Mouse (Mus musculus): ENCODE data around the gene March11.

March11 gene

DNA sequence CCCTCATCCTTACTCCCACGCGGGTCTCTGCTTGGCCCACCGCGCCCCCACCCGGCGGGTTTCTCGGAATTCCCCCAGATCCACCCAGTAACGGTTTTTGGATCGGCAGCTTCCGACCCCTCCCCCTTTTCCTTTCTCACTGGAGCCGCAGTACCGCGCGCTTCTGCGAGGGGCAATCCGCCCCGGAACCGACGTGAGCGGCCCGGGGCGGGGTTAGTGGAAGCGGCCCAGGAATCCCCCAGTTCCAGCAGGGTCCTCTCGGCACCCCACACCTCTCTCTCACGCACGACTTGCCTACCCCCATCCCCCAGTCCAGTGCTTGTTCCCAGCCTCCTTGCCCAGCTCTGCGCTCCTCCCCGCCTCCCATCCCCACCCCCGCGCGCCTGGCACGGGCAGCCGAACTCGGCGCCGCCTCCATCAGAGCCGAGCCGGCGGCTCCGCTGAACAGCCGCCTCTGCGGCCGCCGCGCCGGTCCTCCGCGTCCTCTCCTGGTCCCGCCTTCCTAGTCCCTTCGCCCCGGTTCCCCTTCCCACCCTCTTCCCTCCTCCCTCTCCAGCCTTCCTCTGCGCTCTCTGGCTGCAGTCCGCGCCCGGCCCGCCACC lies at the start of gene March11:
Gene March11 (plus strand): TSS at position 420 of the 602 bp plus-strand sequence.
- DNase-seq (ENCODE audit: extremely low read depth, low read depth, low spot score): no peak

DNA sequence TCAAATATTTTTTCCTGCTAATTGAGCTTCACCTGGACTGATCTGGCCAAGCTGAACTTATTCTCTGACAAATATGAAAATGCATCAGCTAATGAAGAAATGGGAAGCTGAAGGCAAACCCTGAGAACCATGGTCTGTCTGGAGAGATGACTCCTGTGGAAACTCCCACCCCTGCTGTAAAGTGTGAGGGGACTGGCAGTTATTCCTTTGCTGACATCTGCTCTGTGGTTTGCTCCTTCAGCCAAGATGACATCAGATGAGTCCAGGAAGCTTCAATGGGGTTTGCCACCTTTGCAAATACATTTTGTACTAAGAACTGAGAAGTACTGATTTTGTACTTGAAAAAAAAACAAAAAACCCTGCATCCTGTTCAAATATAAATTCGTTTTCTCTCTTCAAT lies 46.5 kb upstream of the March11 start:
- no peak for DNase-seq (ENCODE audit: extremely low read depth, low read depth, low spot score)

DNA sequence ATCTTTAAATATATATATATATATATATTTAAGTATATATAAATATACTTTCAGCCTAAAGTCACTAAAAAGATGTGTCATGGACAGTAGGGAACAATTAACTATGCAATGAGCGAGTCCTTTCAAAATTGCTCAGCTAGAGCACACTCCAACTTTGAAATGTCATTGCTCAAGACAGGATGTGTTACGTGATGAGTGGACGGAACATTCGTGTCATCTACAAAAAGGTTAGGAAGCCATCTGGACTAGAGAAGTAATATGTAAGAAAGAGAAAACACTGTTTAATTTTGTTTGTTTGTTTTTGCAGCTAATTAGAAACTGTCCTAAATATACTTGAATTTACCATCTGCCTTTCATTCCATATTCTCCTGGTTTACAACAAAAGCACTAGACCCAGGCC lies 39.3 kb upstream of the March11 start:
- no peak for DNase-seq (ENCODE audit: extremely low read depth, low read depth, low spot score)

DNA sequence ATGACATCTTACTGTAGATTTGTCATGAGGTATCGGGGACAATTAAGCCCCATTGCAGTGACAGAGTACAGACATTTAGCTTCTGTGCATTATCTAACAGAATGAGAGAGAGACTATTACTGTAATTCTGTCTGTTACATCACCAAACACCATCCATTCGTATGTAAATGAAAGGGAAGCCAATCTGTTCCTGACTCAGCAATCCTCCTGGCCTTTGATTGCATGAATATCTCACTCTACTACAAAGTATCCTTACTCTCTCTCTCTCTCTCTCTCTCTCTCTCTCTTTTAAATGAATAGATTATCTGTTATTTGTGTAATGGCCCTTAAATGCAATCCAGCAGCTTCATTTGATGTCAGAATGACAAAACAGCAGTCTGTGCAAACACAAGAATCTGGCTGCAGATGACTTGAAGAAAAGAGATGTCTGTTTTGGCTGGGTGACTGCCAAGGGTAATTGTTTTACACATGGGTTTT lies 32.8 kb upstream of the March11 start:
- no peak for DNase-seq (ENCODE audit: extremely low read depth, low read depth, low spot score)

DNA sequence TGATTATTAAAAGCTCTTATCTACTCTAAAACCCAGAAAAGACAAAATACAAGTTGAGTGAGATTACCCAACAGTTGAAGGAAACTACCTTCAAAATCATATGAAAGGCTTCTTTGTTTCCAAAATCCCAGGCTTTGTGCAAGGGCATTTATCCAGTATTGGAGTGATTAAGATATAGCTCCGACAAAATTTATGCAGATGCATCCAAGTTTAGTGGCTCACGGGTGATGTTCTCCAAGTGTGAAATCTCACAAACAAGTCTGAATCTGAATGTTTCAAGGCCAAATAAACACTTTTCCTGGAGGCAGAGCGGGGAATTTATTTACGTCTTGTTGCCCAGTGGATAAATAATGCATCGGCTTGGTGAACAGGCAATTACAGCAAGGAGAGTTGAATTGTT lies 32.2 kb upstream of the March11 start:
- no peak for DNase-seq (ENCODE audit: extremely low read depth, low read depth, low spot score)

DNA sequence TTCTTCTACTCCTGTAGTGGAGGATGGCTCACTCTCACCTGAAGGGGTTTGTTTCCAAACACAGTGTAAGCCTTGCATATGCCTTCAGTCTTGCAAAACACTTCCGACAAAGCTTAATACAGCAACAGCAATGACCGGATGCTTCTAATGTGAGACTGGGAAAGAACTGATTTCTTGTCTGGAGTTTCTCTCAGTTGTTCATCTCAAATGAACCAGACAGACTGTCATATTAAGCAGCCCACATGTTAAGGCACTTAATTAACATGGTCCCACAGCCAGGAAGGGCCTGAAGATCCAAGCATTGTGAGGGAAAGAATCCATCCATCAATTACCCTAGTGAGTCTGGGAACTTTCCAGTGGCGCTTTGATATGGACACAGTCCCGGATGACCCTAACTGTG lies 17.0 kb upstream of the March11 start:
- no peak for DNase-seq (ENCODE audit: extremely low read depth, low read depth, low spot score)

DNA sequence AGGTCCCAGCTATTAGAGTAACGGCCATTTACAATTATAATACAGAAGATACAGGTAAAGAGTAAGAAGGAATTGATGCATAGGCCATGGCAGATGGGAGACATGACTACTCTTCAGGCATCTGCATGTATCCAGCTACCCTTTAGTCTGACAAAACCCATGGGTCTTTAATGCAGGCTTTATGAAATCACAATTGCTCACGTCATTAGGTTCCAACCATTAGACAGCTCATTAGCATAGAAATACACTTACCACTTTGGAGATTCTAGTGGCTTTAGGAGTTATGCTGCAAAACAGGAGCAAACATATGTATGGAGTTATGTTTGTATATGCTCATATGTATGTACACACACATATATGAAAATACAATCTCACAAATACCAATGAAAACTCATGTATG lies 16.0 kb upstream of the March11 start:
- no peak for DNase-seq (ENCODE audit: extremely low read depth, low read depth, low spot score)

DNA sequence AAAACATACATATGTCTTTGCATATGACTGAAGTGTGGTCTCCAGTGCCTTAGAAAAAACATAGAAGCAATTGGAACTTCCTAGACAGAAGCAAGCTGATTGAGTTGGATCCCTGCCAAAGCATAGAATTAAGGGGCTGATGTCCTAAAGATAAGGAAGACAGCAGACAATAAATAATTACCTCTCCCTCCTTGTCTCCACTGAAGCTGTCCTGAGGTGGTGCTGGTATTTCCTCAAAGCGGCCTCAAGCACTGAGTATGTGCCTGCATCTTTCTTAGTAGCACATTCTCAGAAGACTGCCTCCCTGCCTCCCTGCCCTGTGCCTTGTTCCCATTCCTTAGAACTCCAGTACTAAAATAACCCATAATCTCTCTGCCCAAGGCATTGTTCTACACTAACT lies 15.6 kb upstream of the March11 start:
- no peak for DNase-seq (ENCODE audit: extremely low read depth, low read depth, low spot score)

DNA sequence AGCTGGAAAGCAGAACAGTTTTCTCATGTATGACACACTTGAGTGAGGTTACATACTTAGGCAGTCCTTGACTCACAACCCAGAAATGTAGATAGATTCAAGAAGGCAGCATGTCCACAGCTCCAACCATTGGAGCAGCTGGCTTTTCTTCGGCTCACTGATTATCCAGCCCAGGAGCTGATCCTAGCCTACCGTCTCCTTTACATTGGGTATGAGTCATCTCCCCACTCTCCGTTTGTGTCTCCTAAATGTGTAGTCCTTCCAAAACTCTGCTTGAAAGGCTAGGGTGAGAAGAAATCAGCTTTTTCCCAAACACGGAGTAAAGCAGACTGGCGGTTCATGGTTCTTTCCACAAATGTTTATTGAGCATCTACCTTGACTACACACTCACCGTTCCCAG lies 10.2 kb upstream of the March11 start:
- no peak for DNase-seq (ENCODE audit: extremely low read depth, low read depth, low spot score)

DNA sequence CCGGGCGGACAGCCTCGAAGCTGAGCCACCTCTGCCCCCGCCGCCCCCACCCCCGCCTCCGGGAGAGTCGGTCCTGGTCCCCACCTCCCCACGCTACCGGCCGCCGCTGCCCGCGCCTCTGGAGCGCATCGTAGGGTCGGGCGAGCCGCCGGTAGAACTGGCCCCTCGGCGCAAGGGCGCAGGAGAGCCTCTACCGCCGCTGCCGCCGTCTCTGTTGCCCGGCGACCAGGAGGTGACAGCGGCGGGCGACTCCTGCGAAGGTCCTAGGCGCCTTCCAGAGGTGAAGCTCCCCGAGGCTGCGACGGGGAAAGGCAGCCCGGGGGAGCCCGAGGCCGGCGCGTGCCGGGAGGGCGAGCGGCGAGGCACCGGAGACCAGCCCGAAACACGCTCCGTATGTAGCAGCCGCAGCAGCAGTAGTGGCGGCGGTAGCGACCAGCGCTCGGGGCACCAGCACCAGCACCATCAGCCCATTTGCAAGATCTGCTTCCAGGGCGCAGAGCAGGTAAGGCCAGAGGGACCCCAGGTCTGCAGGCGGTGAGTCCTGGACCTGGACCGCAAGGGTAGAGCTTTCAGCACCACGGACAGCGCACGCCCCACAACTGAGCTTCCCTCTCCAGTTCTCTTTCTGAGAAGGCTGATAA lies 563 bp downstream of the March11 start:
- no peak for DNase-seq (ENCODE audit: extremely low read depth, low read depth, low spot score)

DNA sequence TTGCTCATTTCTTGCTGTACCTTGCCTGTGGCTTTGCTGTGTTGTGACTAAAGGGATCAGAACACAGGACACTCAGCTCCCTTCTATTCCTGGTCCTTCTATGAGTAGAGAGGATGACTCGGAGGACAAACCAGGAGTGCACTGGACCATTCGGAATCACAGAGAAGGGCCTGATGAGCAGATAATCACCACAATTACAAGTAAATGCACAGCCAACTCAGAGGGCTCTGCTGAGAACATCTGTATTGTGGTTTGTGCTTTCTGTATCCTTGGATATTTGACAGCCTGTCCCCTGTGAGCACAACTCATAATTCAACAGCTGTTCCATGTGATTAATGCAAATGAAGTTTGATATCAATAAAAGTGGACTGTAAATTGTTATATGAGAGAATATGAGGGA lies 11.0 kb downstream of the March11 start:
- DNase-seq (ENCODE audit: extremely low read depth, low read depth, low spot score): no peak

DNA sequence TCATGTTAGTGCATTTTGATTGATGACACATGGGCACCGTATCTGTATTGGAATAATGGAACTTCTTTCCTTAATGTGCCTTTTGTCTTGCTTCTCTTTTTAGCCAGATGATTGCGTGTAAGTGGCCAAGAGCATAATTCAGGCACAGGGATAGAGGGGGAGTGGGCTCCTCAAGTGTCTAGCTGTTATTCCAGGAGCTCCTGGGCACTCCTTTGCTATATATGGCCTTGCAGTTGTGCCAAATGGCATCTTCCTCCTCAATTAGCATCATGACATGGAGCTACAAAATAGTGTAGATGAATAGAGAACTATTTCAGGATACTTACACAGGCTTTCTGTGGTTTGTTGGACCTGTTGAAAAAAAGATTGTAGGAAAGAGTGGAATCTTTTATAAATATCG lies 11.6 kb downstream of the March11 start:
- DNase-seq (ENCODE audit: extremely low read depth, low read depth, low spot score): no peak

DNA sequence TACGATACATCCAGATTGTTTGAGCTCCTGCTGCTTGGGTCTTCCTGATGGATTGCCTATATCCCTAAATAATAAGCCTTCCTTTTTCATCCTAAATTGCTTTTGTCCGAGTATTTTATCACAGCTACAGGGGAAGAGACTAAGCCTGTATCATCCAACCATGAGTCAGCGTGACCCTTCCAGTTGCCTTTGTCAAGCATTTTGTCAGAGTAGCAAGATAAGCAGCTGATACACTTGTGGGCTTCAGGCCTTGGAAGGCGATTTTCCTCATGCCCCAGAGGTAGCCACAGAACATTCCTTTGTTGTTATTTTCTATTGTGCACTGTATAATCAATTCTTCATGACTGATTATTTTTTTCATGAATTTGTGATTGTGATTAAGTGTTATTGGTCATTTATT lies 14.0 kb downstream of the March11 start:
- DNase-seq (ENCODE audit: extremely low read depth, low read depth, low spot score): no peak

DNA sequence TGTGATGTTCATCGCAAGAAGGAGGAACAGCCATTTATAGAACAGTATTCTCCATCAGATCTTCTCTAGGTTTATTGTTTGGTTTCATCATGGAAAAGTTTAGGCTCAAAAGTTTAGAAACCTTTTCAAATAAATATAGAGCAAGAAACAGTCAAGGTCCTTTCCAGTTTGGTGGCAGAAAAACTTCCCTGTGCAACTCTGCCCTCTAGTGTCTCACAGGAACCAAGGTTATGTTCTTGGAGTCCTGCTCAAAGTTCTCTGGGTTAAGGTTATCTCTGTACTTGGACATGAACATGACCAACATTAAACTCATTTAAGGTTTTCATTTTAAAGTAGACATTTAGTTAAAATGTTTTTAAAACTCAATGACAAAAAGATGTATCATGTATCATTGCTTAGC lies 18.3 kb downstream of the March11 start:
- DNase-seq (ENCODE audit: extremely low read depth, low read depth, low spot score): no peak

DNA sequence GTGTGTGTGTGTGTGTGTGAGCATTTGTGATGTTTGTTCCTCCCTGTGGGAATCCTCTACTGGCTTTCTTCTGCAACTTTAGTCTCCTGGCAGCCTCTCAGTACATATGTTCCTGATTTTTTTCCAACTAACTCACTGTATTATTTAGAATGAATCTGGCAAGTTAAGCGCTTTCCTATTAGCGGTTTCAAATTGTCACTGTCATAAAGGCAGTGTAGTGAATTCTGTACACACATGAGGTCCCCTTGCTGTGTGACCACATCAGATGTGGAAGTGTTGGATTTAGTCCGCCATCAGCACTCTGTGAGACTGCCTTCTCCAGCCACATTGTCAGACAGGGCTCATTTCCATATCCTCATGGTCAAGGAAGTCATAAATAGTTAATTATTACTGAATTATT lies 26.9 kb downstream of the March11 start:
- no peak for DNase-seq (ENCODE audit: extremely low read depth, low read depth, low spot score)

DNA sequence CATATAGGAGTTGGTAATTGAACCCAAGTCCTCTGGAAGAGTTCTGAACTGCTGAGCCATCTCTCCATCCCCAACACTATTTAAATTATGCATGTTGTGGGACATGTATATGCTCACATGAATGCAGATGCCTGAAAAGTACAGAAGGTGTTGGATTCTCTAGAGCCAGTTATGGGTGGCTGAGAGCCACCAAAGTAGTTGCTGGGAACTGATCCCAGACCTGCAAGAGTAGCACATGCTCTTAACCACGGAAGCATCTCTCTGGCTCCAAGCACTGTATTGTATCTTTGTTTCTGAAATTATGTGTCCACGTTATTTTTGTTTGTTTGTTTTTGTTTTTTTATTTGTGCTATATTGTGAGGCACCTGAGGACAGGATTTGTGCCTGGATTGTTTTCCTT lies 28.9 kb downstream of the March11 start:
- no peak for DNase-seq (ENCODE audit: extremely low read depth, low read depth, low spot score)

DNA sequence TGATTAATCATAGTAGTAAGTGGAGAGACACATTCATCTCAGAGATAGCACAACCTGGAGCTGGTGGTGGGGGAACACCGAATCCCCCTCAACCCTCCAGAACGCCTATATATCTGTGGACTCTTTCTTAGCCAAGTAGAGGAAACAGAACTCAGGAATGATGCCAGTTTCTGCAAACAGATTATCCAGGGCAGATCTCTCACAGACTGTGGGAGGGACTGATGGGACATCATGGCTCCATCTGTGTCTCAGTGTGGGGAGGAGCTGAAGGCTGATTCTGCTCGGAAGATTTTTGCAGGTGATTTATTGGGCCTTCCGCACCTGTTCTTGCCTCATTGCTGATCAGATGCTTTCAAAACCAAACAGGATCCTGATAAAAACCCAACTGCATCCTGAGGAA lies 29.5 kb downstream of the March11 start:
- no peak for DNase-seq (ENCODE audit: extremely low read depth, low read depth, low spot score)

DNA sequence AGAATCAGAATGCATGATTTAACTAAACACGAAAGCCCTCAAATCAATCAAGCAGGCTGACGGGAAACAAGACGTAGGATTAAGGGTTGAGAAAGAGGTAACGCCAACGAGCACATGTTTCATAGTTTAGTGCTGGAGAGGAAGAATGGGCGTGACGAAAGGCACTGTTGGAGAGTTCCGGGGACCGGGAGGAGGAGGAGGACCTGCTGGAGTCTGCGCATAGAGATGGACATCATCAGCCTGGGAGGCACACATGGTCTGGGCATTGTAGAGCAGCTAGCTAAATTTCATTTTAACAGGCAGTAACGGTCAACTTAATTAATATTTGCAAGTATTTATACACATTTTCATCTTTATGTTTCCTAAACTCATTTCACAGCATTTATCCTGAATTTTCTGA lies 31.6 kb downstream of the March11 start:
- DNase-seq (ENCODE audit: extremely low read depth, low read depth, low spot score): no peak

DNA sequence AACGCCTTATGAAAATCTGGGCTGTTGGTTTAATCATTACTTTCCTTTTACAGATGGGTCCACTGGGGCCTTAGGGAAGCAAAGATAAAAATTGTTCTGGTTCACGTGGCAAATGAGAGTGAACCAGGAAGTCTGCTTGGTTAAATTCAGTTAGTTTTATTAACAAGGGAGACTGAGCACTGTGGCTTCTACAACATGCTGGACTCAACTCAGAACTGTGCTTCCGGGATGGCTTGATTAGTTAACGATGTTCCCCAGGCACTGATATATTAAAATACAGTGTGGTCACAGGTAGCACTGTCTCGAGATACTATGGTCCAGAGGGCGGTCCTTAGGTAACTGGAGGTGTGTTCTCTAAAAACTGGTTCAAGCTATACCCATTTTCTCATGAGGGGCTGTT lies 32.1 kb downstream of the March11 start:
- no peak for DNase-seq (ENCODE audit: extremely low read depth, low read depth, low spot score)

DNA sequence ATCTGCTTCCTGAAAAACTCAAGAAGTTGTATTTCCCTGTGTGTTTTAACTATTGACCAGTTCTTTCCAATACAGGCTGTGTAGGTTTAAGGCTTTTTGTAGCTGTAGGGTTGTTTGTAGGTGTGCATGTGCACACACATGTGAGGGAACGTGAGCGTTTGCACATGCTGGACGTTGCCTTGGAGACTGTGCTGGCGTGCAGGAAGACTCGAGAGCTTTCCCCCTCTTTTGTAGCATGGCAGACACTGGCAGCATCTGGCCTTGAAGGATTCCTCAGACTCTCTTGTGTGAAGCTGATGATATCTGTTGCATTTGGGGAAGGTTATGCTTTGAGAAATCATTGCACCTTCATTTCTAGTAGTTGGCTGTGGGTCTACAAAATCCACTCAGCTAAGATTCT lies 35.5 kb downstream of the March11 start:
- no peak for DNase-seq (ENCODE audit: extremely low read depth, low read depth, low spot score)

DNA sequence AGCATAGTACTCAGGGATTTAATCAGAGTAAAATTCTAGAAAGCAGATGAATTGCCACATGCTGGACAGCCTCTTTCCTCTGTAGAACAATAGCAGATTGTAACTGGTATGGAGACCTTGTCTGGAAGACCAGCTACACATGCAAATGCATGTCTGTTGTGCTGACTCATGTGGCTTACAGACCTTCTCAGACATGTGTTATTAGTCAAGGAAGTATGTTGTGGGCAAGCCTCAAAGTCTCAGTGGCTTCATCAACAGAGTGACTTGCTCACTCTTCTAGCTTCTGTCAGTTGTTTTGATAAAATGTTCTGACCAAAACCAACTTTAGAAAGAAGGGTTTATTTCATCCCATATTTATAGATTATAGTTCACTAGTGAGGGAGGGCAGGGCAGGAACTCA lies 44.8 kb downstream of the March11 start:
- DNase-seq (ENCODE audit: extremely low read depth, low read depth, low spot score): no peak

DNA sequence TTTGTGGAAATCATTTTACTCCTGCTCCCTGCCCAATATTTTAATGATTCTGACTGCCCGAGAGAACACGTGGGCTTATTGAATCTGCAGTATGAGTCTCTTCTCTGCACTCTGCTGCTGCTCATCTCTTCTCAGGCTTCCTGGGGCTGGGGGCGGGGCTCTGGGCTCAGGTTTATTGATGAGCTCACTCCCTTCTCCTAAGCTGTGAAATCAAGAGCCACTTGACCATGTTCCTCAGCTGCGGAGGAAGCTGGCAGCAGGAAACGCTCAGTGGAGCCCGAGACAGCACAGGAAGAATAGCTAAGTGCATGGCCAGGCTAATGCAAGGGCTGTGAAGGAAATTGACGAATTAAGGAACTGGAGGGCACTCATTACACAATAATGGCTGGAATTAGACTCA lies 56.5 kb downstream of the March11 start:
- no peak for DNase-seq (ENCODE audit: extremely low read depth, low read depth, low spot score)

DNA sequence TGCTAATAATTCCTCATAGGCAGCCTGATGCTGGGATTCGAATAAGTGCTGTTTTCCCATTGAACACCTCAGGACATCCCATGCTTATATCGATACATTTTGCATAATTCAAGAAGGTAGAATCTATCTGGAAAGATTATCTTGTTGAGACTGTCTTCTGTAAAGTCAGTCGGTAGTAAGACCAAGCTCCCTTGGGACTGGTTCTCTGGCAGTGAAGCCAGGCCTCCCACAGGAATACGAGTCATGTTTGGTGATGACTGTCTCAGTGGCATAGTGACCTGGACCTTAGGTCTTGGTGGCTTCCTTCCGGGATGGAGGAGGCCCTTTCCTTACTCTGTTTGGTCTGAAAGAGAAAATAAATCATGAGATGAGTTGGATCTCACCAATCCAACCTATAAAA lies 57.7 kb downstream of the March11 start:
- DNase-seq (ENCODE audit: extremely low read depth, low read depth, low spot score): no peak

Measured in fat pad, adult 2 months (tissue).